Mouse (Mus musculus) forebrain, embryonic 11.5 days (tissue): ENCODE measurements around the gene Zfp346. TPM values are rescaled to one million over a fixed set of nuclear protein-coding genes. Genes with fewer than 3 reads are reported as not detected.

ENCODE experiments used
- ATAC-seq: fragments of 200-750 bp; cut with Nextera tagmentation; replicated peaks from 2 replicates; pipeline ENCODE4 v1.8.0; 2017; ENCODE audit warnings: moderate TSS enrichment; ENCODE audit not compliant: low FRiP score
- DNase-seq: peaks from one replicate; pipeline ENCODE4 v3.0.0-alpha.2; 2017; ENCODE audit warnings: low spot score
- H3K27ac ChIP-seq: fragments of 300-500 bp; sonication (generic); 2 replicates; pipeline ENCODE4 v1.5.1; 2014; ENCODE audit warnings: low read depth, low read length
- H3K27me3 ChIP-seq: fragments of 300-500 bp; sonication (generic); 2 replicates; pipeline ENCODE4 v1.6.1; 2014; ENCODE audit warnings: mild to moderate bottlenecking, low read length, mixed read lengths; ENCODE audit not compliant: control insufficient read depth, insufficient read depth
- H3K36me3 ChIP-seq: fragments of 300-500 bp; sonication (generic); 2 replicates; pipeline ENCODE4 v1.6.1; 2014; ENCODE audit warnings: mild to moderate bottlenecking, low read length, moderate library complexity, mixed read lengths; ENCODE audit not compliant: control insufficient read depth, insufficient read depth
- H3K4me1 ChIP-seq: fragments of 300-500 bp; sonication (generic); replicated peaks from 2 replicates; pipeline ENCODE4 v1.6.1; 2014; ENCODE audit warnings: low read length, mixed read lengths; ENCODE audit not compliant: control insufficient read depth, insufficient read depth
- H3K4me2 ChIP-seq: fragments of 300-500 bp; sonication (generic); 2 replicates; pipeline ENCODE4 v1.6.1; 2014; ENCODE audit warnings: low read depth, mild to moderate bottlenecking, low read length, moderate library complexity, mixed read lengths; ENCODE audit not compliant: severe bottlenecking
- H3K4me3 ChIP-seq: fragments of 300-500 bp; sonication (generic); 2 replicates; pipeline ENCODE4 v1.5.1; 2014; ENCODE audit warnings: low read depth, low read length
- H3K9ac ChIP-seq: fragments of 300-500 bp; sonication (generic); 2 replicates; pipeline ENCODE4 v1.6.1; 2014; ENCODE audit warnings: low read length
- H3K9me3 ChIP-seq: fragments of 300-500 bp; sonication (generic); 2 replicates; pipeline ENCODE4 v1.6.1; 2016; ENCODE audit warnings: low read length, mixed read lengths; ENCODE audit not compliant: control insufficient read depth
- WGBS: fragments of 180-500 bp; shearing (Covaris S2); extraction: QIAGEN DNeasy Blood & Tissue Kit; methylation state at CpG from one replicate; pipeline ENCODE4 v1.1.7; 2014; 5-methylcytosine and 5-hydroxymethylcytosine counted together
- polyA plus RNA-seq: library from polyadenylated mRNA; unstranded; fragments of >200 nt; fragmentation: Nextera tagmentation; extraction: Ambion mirVana; gene quantifications from 2 replicates; pipeline ENCODE4 v1.2.1, GENCODE M21; 2014

Zfp346 gene
- polyA plus RNA-seq, 1 experiment from 2014 or later = 28.0 TPM

DNA sequence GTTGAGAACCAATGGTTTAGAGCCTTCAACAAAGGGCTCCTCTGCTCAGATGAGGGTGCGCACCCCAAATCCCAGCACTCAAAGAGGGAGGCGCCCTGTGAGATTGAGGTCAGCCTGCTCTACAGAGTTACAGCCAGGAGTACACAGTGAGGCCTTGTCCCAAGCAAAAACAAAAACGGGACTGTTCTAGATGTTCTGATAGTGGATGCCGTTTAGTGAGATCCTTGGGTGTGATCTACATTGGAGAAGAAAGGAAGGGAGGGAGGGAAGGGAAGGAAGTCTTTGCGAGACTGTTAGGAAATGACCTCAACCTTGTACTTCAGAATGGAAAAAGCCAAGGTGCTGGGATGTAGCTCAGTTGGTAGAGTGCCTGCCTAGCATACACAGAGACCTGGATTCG lies 71.2 kb downstream of the Zfp346 start:
- DNase-seq (peak; percentile 18), ATAC-seq (no peak)
- Histone ChIP-seq H3K27me3 (no peaks in the 10 kb centered on the region), H3K27ac (no peak overlapping the region), H3K4me1 (peaks cover 7% of the 10 kb centered on the region; the same call in 1 of the 2 replicates), H3K9me3 (no peaks in the 10 kb centered on the region), H3K4me2 (no peak overlapping the region), H3K4me3 (no peak overlapping the region), H3K9ac (no peak overlapping the region), H3K36me3 (no peaks in the 10 kb centered on the region)
- WGBS = 90% methylated on average over 6 of the region's 6 CpGs

- H3K36me3 ChIP-seq = no peaks in the 10 kb centered on the region
- no peaks in the 10 kb centered on the region for H3K9me3 ChIP-seq
- H3K4me1 ChIP-seq = no peaks in the 10 kb centered on the region; the same call in 1 of the 2 replicates
- H3K27ac ChIP-seq = no peak overlapping the region
- no peak overlapping the region for H3K9ac ChIP-seq
- DNase-seq (peak; percentile 47), ATAC-seq (no peak)
- H3K27me3 ChIP-seq = no peaks in the 10 kb centered on the region
- 62% methylated on average over 4 of the region's 4 CpGs for WGBS
- H3K4me2 ChIP-seq = no peak overlapping the region
- H3K4me3 ChIP-seq = no peak overlapping the region
These were observed 72.9 kb downstream of the Zfp346 start for GRCm38 (mm10) chr13:55177903-55178496.

GRCm38 (mm10) chr13:55178556-55178955 lies 73.4 kb downstream of the Zfp346 start:
- Histone ChIP-seq H3K36me3 (no peaks in the 10 kb centered on the region), H3K27me3 (no peaks in the 10 kb centered on the region), H3K9ac (no peak overlapping the region), H3K4me3 (no peak overlapping the region), H3K9me3 (no peaks in the 10 kb centered on the region), H3K4me2 (no peak overlapping the region), H3K27ac (no peak overlapping the region), H3K4me1 (no peaks in the 10 kb centered on the region; the same call in 1 of the 2 replicates)
- 32% methylated on average over 2 of the region's 2 CpGs for whole genome bisulfite sequencing
- ATAC-seq (no peak), DNase-seq (peak; percentile 86)

GRCm38 (mm10) chr13:55179591-55179990 lies 74.5 kb downstream of the Zfp346 start:
- Histone ChIP-seq H3K4me2 (no peak overlapping the region), H3K9ac (no peak overlapping the region), H3K4me3 (no peak overlapping the region), H3K36me3 (no peaks in the 10 kb centered on the region), H3K9me3 (no peaks in the 10 kb centered on the region), H3K4me1 (no peaks in the 10 kb centered on the region; the same call in 1 of the 2 replicates), H3K27ac (no peak overlapping the region), H3K27me3 (no peaks in the 10 kb centered on the region)
- 95% methylated on average over 3 of the region's 3 CpGs for WGBS
- DNase-seq (peak; percentile 26), ATAC-seq (no peak)

DNA sequence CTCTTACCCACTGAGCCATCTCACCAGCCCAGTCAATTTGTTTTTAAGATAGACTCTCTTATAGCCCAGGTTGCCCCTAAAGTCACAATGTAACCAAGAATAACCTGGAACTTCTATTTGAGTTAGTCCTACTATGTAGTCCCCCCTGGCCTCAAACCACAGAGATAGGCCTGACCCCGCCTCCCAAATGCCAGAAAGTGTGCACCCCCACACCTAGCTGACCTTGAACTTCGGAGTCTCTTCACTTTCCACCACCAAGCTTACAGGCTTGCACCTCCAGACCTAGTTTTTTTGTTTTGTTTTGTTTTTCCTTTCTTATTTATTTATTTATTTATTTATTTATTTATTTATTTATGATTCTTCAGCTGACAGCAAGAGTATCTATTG lies 76.7 kb downstream of the Zfp346 start:
- H3K4me3 ChIP-seq = peak overlapping the region; percentile 24; the same call in 1 of the 2 replicates
- H3K36me3 ChIP-seq = no peaks in the 10 kb centered on the region
- H3K4me1 ChIP-seq = no peaks in the 10 kb centered on the region; the same call in 1 of the 2 replicates
- DNase-seq (no peak), ATAC-seq (no peak)
- H3K4me2 ChIP-seq = peak overlapping the region; percentile 50; the same call in 1 of the 2 replicates
- no peaks in the 10 kb centered on the region for H3K9me3 ChIP-seq
- no peaks in the 10 kb centered on the region for H3K27me3 ChIP-seq
- no peak overlapping the region for H3K27ac ChIP-seq
- 75% methylated on average over 2 of the region's 2 CpGs for WGBS
- H3K9ac ChIP-seq = no peak overlapping the region

- H3K36me3 ChIP-seq = no peaks in the 10 kb centered on the region
- peak overlapping the region; percentile 50 for H3K4me2 ChIP-seq
- peak overlapping the region; percentile 19; the same call in 1 of the 2 replicates for H3K27ac ChIP-seq
- peak overlapping the region; percentile 55 for H3K9ac ChIP-seq
- H3K4me3 ChIP-seq = peak overlapping the region; percentile 24
- no peaks in the 10 kb centered on the region; the same call in 1 of the 2 replicates for H3K4me1 ChIP-seq
- H3K27me3 ChIP-seq = no peaks in the 10 kb centered on the region
- DNase-seq = peak; percentile 79
- no peaks in the 10 kb centered on the region for H3K9me3 ChIP-seq
- 5% methylated on average over 23 of the region's 23 CpGs for WGBS
- ATAC-seq = peak; percentile 80
These were observed 77.2 kb downstream of the Zfp346 start for GRCm38 (mm10) chr13:55182173-55182894.

DNA sequence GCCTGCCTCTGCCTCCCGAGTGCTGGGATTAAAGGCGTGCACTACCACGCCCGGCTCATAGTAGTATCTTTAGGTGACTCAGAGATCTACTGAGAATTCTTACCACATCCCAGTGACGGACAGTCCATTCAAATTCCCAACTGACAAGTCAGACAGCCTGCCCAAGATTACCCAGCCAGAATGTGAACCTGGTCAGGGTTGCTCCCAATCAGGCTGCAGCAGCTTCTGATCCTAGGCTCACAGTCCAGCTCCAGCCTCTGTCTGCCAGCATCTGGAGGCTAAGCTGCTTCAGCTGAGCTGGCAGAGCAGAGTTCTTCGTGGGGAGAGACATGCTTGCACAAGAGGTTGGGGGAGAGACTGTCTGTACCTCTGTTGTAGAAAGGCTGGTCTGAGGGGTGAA lies 78.3 kb downstream of the Zfp346 start:
- ATAC-seq = no peak
- Histone ChIP-seq H3K9me3 (no peaks in the 10 kb centered on the region), H3K27ac (no peak overlapping the region), H3K36me3 (no peaks in the 10 kb centered on the region), H3K9ac (no peak overlapping the region), H3K4me3 (no peak overlapping the region), H3K4me2 (no peak overlapping the region), H3K4me1 (no peaks in the 10 kb centered on the region; the same call in 1 of the 2 replicates), H3K27me3 (no peaks in the 10 kb centered on the region)
- WGBS = 84% methylated on average over 6 of the region's 6 CpGs
- DNase-seq = no peak
